Mouse (Mus musculus) CH12F3 (cell line): ENCODE results near the gene Cbx5.
"Not testable (repeated sequence)": the region's sequence is repeated elsewhere in the genome, so short reads cannot be mapped to it uniquely, and the experiment has no call there.

Source experiments
- in situ Hi-C: fragments of 300-500 bp; cut with MboI; formaldehyde crosslinking; loops from 2 replicates; pipeline ENCODE4 v1.14.3; 2020; ENCODE audit warnings: low sequenced_read_pairs

The Cbx5 gene

GRCm38 (mm10) chr15:103251595-103251994 lies 12.0 kb upstream of the Cbx5 start:
- in situ Hi-C loops: no loop called here

DNA sequence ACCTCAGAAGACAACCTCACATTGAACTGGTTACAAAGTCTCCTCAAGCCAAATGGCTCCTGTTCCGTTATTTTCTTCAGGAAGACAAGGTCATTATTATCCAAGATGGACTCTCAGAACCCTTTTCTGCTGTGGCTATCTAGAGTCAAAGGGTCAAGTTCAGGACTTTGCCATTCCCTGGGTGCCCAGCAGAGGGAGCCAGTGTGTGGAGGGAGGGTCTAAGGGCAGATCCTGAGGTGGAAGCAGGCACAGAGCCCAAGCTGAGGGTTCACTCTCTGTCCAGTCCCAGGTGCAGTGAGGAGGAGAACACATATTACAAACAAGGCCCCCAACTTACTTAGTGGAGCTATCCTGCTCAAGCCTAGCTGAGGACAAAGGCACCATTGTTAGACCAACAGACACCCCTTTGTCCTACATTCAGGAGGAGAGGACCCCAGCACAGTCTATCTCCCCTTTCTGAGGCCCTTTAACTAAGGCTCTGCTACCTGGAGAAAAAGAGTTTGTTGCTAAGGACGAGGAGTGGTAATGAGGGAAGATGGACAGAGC lies 10.7 kb upstream of the Cbx5 start:
- in situ Hi-C loops: no loop called here

DNA sequence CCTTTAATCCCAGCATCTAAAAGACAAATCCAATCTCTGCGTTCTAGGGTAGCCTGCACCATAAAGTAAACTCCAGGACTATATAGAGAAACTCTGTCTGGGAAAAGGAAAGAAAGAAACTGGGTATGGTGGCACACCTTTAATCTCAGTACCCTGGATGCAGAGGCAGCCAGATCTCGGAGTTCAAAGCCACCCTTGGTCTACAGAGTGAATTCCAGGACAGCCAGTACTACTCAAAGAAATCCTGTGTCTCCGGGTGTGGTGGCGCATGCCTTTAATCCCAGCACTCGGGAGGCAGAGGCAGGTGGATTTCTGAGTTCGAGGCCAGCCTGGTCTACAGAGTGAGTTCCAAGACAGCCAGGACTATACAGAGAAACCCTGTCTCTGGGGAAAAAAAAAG lies 9.9 kb upstream of the Cbx5 start:
- in situ Hi-C loops: not testable (repeated sequence)

GRCm38 (mm10) chr15:103248401-103249313 lies 9.0 kb upstream of the Cbx5 start:
- in situ Hi-C loops: no loop called here

DNA sequence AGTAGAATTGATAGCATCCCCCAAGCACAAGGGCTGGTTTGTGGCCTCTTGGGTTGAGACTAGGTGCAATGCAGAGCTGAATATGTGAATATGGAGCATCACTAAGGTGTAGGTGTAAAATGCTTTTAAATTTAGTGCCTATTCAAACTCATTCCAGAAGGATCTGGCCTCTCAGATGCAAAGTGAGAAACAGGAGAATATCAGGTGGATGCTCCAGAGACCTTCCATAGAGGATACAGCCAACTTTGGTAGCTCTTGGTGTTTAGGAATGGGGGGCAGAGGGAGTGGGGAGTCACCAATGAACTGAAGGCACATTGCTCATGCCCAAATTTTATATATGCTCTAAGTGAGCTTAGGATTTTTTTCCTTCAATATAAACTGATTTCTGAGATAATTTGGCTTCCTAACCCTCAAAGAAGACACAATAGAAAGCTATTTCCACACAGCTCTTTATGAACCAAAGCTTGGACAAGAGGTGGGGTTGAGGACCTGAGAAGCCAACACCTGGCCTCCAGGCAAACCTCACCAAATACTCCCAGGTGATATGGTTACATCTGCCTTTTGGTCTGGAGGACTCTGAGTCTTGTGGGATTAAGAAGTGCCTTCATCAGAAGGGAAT lies 8.3 kb upstream of the Cbx5 start:
- in situ Hi-C loops: no loop called here

GRCm38 (mm10) chr15:103247078-103247781 lies 7.6 kb upstream of the Cbx5 start:
- in situ Hi-C loops: no loop called here

- in situ Hi-C loops: no loop called here
These were observed 6.0 kb upstream of the Cbx5 start for GRCm38 (mm10) chr15:103245616-103246015.

DNA sequence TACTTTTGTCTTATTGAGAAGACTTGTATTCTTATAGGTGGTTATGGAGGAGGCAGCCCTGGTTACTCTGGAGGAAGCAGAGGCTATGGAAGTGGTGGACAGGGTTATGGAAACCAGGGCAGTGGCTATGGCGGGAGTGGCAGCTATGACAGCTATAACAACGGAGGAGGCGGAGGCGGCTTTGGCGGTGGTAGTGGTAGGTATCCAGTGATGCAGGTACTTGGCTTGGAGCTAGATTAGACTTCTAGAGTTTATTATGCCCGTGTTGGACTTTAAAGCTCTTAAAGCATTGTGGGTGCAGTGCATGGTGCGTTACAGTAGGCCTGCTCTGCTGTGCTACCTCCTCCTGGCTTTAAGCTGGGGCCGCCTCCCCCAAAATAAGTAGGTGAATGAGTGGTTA lies 3.3 kb upstream of the Cbx5 start:
- in situ Hi-C loops: no loop called here

DNA sequence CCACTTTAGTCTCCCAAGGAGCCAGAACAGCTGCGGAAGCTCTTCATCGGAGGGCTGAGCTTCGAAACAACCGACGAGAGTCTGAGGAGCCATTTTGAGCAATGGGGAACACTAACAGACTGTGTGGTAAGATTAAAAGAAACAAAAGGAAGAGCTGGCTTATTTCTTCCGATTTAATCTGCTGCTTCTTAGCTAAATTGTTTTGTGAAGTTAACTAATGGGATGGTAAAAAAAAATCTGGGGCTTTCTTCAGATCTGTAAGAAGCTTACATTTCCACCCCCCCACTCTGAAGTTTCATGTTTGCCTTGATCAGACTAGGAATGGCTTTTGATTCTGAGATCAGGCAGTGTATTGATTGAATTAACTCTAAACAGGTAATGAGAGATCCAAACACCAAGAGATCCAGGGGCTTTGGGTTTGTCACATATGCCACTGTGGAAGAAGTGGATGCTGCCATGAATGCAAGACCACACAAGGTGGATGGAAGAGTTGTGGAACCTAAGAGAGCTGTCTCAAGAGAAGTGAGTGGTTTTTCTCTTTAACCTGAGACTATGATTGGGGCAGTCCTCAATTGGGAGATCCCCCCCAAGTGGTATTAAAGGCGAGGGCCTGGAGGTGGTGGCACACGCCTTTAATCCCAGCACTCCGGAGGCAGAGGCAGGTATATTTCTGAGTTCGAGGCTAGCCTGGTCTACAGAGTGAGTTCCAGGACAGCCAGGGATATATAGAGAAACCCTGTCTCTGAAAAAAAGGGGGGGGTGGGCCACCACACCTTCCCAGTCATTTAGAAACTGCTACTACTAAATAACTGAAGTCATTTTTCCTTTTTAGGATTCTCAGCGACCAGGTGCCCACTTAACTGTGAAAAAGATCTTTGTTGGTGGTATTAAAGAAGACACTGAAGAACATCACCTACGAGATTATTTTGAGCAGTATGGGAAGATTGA lies 1.7 kb upstream of the Cbx5 start:
- in situ Hi-C loops: not testable (repeated sequence)

DNA sequence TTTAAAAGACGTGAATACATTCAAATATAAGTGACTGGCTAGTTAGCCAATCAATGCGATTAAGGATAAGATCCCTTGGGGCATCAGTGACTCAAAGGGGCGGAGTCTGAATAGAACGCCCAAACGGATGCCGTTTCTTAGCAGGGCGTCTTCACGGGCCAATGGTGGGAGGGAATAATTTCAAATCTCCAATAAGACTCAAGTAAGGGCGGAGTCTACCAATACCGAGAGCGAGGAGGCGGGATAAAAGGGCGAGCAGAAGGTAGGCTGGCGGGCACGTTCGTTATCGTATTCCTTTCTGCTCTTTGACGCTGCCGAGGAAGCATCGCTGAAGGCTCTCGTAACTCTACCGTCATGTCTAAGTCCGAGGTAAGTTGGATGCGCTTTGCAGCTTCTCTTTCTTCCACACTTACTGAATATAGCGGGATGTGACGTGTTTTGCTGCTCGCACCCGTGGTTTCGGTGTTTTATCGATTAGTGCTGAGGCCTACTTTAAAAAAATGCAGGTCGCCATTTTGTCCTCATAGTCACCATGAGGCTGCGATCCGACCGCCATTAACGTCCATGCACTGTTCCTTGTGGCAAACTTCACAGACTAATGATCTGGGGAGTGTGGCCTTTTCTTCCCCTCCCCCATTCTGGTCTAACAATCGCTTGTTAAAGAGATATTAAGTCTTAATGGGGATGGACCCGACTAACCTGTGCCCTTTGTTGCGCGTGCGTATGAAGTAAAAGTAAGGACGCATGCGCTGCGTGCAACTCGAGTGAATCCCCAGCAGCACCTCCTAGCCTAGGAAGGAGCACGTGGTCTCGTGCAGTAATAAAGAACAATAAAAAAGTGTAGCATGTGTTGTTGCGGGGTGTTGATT lies 778 bp upstream of the Cbx5 start, which contains the start of gene Hnrnpa1:
TSS of gene Hnrnpa1 (plus strand) at position 273 of the 869 bp plus-strand sequence.
- in situ Hi-C loops: no loop called here

- in situ Hi-C loops: no loop called here
These were observed 409 bp downstream of the Cbx5 start for GRCm38 (mm10) chr15:103239130-103239684.

GRCm38 (mm10) chr15:103237295-103237694 lies 2.3 kb downstream of the Cbx5 start:
- in situ Hi-C loops: no loop called here

- in situ Hi-C loops: no loop called here
These were observed 6.5 kb downstream of the Cbx5 start for GRCm38 (mm10) chr15:103233119-103233518.

GRCm38 (mm10) chr15:103228904-103229303 lies 10.7 kb downstream of the Cbx5 start:
- in situ Hi-C loops: no loop called here

GRCm38 (mm10) chr15:103227572-103227971 lies 12.0 kb downstream of the Cbx5 start:
- in situ Hi-C loops: no loop called here

GRCm38 (mm10) chr15:103227022-103227421 lies 12.6 kb downstream of the Cbx5 start:
- in situ Hi-C loops: no loop called here

GRCm38 (mm10) chr15:103224161-103224560 lies 15.5 kb downstream of the Cbx5 start:
- in situ Hi-C loops: no loop called here

- in situ Hi-C loops: no loop called here
These were observed 18.2 kb downstream of the Cbx5 start for GRCm38 (mm10) chr15:103221386-103221785.

DNA sequence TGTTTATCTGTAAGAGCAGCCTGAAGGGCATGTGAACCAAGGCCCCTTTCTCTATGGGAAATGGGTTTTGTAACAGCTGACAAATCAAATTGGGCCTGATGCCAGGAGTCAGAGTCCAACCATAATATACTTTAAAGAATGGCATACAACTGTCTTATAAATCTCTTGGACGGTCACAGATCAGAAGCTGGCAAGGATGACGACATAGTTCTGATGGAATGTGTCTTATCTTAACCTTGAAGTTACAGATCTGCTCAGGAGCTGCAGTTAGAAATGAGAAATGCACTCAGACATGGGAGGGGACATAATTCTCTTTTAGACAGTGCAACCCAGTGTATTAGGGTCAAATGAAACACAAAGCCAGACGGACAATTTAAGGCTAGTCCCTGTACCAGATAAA lies 18.8 kb downstream of the Cbx5 start:
- in situ Hi-C loops: no loop called here
